Mouse (Mus musculus) adrenal gland, postnatal 4 days (tissue): ENCODE data around the gene Sardh. TPM values are rescaled to one million over a fixed set of nuclear protein-coding genes. Genes with fewer than 3 reads are reported as not detected.

Experiments
- DNase-seq, 2 experiments: peaks; one replicate each; pipeline ENCODE4 v3.0.0; 2021 to 2022; ENCODE audit warnings: low spot score in 2 of 2, mixed read lengths in 2 of 2
- total RNA-seq, 2 experiments: library from RNA; stranded (reverse); gene quantifications; 2 replicates each; pipeline ENCODE4 v1.2.3; 2021

Gene Sardh
- total RNA-seq, 2 experiments from 2014 or later: 33.3 to 44.3 TPM

GRCm38 (mm10) chr2:27228809-27229480 is 19.2 kb downstream of the Sardh start:
- DNase-seq: no peak

GRCm38 (mm10) chr2:27226572-27226971 is 21.6 kb downstream of the Sardh start:
- no peak for DNase-seq

GRCm38 (mm10) chr2:27223012-27223421 is 25.1 kb downstream of the Sardh start:
- DNase-seq: no peak

GRCm38 (mm10) chr2:27218569-27218968 is 29.6 kb downstream of the Sardh start:
- DNase-seq: no peak

- DNase-seq: no peak
These were observed 30.0 kb downstream of the Sardh start for GRCm38 (mm10) chr2:27218121-27218544.

- DNase-seq: no peak
These were observed 32.6 kb downstream of the Sardh start for GRCm38 (mm10) chr2:27215537-27215936.

GRCm38 (mm10) chr2:27211966-27212893 is 35.9 kb downstream of the Sardh start:
- no peak for DNase-seq

- DNase-seq: no peak
These were observed 37.4 kb downstream of the Sardh start for GRCm38 (mm10) chr2:27210676-27211210.

GRCm38 (mm10) chr2:27210255-27210654 is 37.9 kb downstream of the Sardh start:
- DNase-seq: no peak

- no peak for DNase-seq
These were observed 38.3 kb downstream of the Sardh start for GRCm38 (mm10) chr2:27209816-27210215.

GRCm38 (mm10) chr2:27209370-27209769 is 38.8 kb downstream of the Sardh start:
- no peak for DNase-seq

- DNase-seq: no peak
These were observed 41.0 kb downstream of the Sardh start for GRCm38 (mm10) chr2:27207126-27207525.

GRCm38 (mm10) chr2:27206128-27206797 is 41.9 kb downstream of the Sardh start:
- DNase-seq: no peak

GRCm38 (mm10) chr2:27205666-27206065 is 42.5 kb downstream of the Sardh start:
- no peak for DNase-seq

- no peak for DNase-seq
These were observed 47.6 kb downstream of the Sardh start for GRCm38 (mm10) chr2:27200586-27200985.

- no peak for DNase-seq
These were observed 49.4 kb downstream of the Sardh start for GRCm38 (mm10) chr2:27198551-27199246.

GRCm38 (mm10) chr2:27189994-27190393 is 58.1 kb downstream of the Sardh start:
- no peak for DNase-seq

GRCm38 (mm10) chr2:27187531-27187930 is 60.6 kb downstream of the Sardh start:
- DNase-seq: no peak

- no peak for DNase-seq
These were observed 64.4 kb downstream of the Sardh start for GRCm38 (mm10) chr2:27183734-27184133.

- DNase-seq: no peak
These were observed 66.2 kb downstream of the Sardh start for GRCm38 (mm10) chr2:27181907-27182306.

- DNase-seq: no peak
These were observed 69.0 kb downstream of the Sardh start for GRCm38 (mm10) chr2:27179101-27179500.
